Mouse (Mus musculus) hindbrain, embryonic 15.5 days (tissue): ENCODE results near the gene Mlana. TPM values are rescaled to one million over a fixed set of nuclear protein-coding genes. Genes with fewer than 3 reads are reported as not detected.
A peak's percentile ranks its signal among the peaks of the same experiment; 100 is the strongest.

ENCODE experiments used
- ATAC-seq: fragments of 200-750 bp; cut with Nextera tagmentation; 2 replicates; pipeline ENCODE4 v1.8.0; 2017; ENCODE audit warnings: low read depth, moderate number of reproducible peaks, moderate TSS enrichment; ENCODE audit not compliant: low FRiP score
- H3K27ac ChIP-seq: fragments of 300-500 bp; sonication (generic); replicated peaks from 2 replicates; pipeline ENCODE4 v1.5.1; 2015; ENCODE audit warnings: mild to moderate bottlenecking, inconsistent platforms
- H3K27me3 ChIP-seq: fragments of 300-500 bp; sonication (generic); 2 replicates; pipeline ENCODE4 v1.6.1; 2015; ENCODE audit warnings: control low read depth, inconsistent platforms
- H3K36me3 ChIP-seq: fragments of 300-500 bp; sonication (generic); 2 replicates; pipeline ENCODE4 v1.6.1; 2015; ENCODE audit warnings: control low read depth, inconsistent platforms
- H3K4me1 ChIP-seq: fragments of 300-500 bp; sonication (generic); replicated peaks from 2 replicates; pipeline ENCODE4 v1.6.1; 2015; ENCODE audit warnings: control low read depth, inconsistent platforms
- H3K4me2 ChIP-seq: fragments of 300-500 bp; sonication (generic); 2 replicates; pipeline ENCODE4 v1.6.1; 2015; ENCODE audit warnings: moderate library complexity, mild to moderate bottlenecking, inconsistent platforms
- H3K4me3 ChIP-seq: fragments of 300-500 bp; sonication (generic); 2 replicates; pipeline ENCODE4 v1.5.1; 2015; ENCODE audit warnings: mild to moderate bottlenecking, inconsistent platforms
- H3K9ac ChIP-seq: fragments of 300-500 bp; sonication (generic); 2 replicates; pipeline ENCODE4 v1.6.1; 2015; ENCODE audit warnings: inconsistent platforms
- H3K9me3 ChIP-seq: fragments of 300-500 bp; sonication (generic); 2 replicates; pipeline ENCODE4 v1.6.1; 2016; ENCODE audit warnings: control low read depth, inconsistent platforms
- WGBS: fragments of 180-500 bp; shearing (Covaris S2); methylation state at CpG from one replicate; pipeline ENCODE4 v1.1.7; 2015; 5-methylcytosine and 5-hydroxymethylcytosine counted together
- polyA plus RNA-seq: library from polyadenylated mRNA; unstranded; fragments of >200 nt; fragmentation: Nextera tagmentation; extraction: Ambion mirVana; gene quantifications from 2 replicates; pipeline ENCODE4 v1.2.1, GENCODE M21; 2015

Mlana gene
- polyA plus RNA-seq, 1 experiment from 2014 or later: not detected

DNA sequence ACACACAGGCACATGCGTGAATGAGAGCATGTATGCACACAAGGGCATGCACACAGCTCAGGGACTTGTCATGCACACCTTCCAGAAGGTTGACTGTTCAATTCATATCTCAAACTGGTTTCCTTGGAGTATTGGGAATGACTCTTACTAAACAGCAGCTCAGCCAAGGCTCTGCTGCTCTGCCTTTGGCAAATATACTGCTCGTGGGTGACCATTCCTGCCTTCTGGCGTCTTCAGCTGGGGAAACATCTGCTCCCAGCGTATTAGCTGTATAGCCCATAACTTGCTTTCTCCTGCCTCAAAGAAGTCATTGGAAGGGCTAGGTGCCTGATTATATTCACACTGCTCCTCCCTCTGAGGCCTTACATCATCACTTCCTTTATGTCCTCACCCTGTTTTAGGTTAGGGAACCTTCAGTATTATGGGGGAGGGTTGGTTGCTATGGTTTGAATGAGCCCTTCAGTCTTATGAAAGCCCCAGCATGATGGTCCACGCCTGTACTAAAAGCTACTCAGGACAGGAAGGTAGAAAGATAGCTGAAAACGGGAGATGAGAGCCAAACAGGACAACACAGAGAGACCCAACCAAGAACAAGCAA is 19.3 kb upstream of the Mlana start:
- 84% methylated on average over 6 of the region's 6 CpGs for WGBS

GRCm38 (mm10) chr19:29680182-29681152 is 17.2 kb upstream of the Mlana start:
- no peak for ATAC-seq
- no peak overlapping the region for H3K4me2 ChIP-seq
- H3K27me3 ChIP-seq: no peaks in the 10 kb centered on the region
- H3K36me3 ChIP-seq: no peaks in the 10 kb centered on the region
- H3K4me3 ChIP-seq: no peak overlapping the region
- WGBS: 91% methylated on average over 13 of the region's 13 CpGs
- H3K9ac ChIP-seq: no peak overlapping the region
- H3K27ac ChIP-seq: no peak overlapping the region
- H3K4me1 ChIP-seq: no peaks in the 10 kb centered on the region
- H3K9me3 ChIP-seq: no peaks in the 10 kb centered on the region

More for the DNA sequence above, 19.3 kb upstream of the Mlana start:
- Histone ChIP-seq H3K36me3 (no peaks in the 10 kb centered on the region), H3K27me3 (no peaks in the 10 kb centered on the region), H3K4me2 (no peak overlapping the region), H3K9me3 (no peaks in the 10 kb centered on the region), H3K27ac (no peak overlapping the region), H3K4me3 (no peak overlapping the region), H3K4me1 (no peaks in the 10 kb centered on the region), H3K9ac (no peak overlapping the region)
- no peak for ATAC-seq

DNA sequence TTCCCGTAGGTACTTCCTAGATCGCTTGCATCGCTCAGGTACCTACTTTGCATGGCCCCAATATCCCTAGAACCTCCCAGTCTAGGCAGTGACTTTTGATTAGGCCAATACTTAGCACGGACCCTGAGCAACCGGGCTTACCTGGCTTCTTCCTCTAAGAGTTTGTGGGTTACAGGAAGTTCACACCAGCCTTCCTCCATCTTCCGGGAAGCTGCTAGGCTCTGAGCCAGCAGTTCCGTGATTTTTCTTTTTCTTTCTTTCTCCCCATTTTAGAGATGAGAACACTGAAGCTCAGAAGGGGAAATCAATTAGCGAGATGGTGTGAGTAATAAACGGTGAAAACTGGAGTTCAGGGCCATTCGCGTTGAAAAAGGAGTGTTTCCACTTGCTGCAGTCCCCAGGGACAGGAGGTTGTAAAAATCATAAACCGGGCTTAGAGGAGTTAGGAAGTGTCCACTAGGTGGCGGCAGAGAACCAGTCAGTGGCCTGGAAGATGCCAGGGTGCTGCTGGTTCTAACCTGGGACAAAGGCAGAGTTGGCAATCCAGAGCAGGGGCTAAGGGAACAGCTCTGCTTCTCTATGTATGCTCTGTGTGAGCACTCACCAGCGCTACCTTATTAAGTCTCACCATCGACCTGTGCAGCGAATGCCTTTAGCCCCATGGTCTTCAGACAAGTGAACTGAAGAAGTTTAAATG is 13.6 kb upstream of the Mlana start:
- peak; percentile 48; the same call in 1 of the 2 replicates for ATAC-seq
- H3K4me2 ChIP-seq: no peak overlapping the region
- H3K27me3 ChIP-seq: no peaks in the 10 kb centered on the region
- WGBS: 53% methylated on average over 16 of the region's 16 CpGs
- H3K9ac ChIP-seq: no peak overlapping the region
- H3K4me1 ChIP-seq: no peaks in the 10 kb centered on the region
- no peak overlapping the region for H3K27ac ChIP-seq
- no peaks in the 10 kb centered on the region for H3K36me3 ChIP-seq
- no peak overlapping the region for H3K4me3 ChIP-seq
- H3K9me3 ChIP-seq: no peaks in the 10 kb centered on the region

DNA sequence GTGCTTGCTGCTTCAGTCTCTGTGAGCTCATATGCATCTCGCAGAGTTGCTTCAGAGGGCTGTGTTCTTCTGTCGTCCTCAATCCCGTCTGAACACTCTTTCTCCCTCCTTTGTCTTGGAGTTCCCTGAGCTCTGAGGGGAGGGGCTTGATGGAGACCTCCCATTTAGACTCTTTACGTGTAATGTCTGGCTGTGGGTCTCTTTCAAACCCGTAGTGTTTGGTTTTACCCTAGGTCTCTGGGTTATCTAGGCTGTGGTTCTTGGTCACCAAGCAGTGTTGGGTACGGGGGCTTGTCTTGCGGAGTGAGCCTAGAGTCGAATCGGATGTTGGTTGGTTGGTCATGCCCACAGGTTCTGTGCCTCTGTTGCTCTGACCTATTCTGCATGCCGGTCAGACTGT is 2.6 kb upstream of the Mlana start:
- Histone ChIP-seq H3K9me3 (no peaks in the 10 kb centered on the region), H3K36me3 (no peaks in the 10 kb centered on the region), H3K27ac (no peak overlapping the region), H3K4me2 (no peak overlapping the region), H3K4me1 (no peaks in the 10 kb centered on the region), H3K27me3 (no peaks in the 10 kb centered on the region), H3K9ac (no peak overlapping the region), H3K4me3 (no peak overlapping the region)
- no peak for ATAC-seq
- WGBS: 86% methylated on average over 10 of the region's 10 CpGs

GRCm38 (mm10) chr19:29696309-29696708 is 1.3 kb upstream of the Mlana start:
- no peak overlapping the region for H3K4me2 ChIP-seq
- H3K4me1 ChIP-seq: no peaks in the 10 kb centered on the region
- H3K27me3 ChIP-seq: no peaks in the 10 kb centered on the region
- WGBS: 94% methylated on average over 4 of the region's 4 CpGs
- ATAC-seq: no peak
- no peak overlapping the region for H3K4me3 ChIP-seq
- no peaks in the 10 kb centered on the region for H3K36me3 ChIP-seq
- no peaks in the 10 kb centered on the region for H3K9me3 ChIP-seq
- no peak overlapping the region for H3K9ac ChIP-seq
- H3K27ac ChIP-seq: no peak overlapping the region

DNA sequence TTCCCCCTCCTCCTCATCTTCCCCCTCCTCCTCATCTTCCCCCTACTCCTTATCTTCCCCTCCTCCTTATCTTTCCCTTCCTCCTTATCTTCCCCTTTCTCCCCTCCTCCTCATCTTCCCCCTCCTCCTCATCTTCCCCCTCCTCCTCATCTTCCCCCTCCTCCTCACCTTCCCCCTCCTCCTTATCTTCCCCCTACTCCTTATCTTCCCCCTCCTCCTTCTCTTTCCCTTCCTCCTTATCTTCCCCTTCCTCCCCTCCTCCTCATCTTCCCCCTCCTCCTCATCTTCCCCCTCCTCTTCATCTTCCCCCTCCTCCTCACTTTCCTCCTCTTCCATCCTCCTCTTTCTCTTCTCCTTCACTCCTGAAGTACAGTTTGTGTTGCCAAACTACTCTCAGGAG is 784 bp upstream of the Mlana start:
- no peak overlapping the region for H3K9ac ChIP-seq
- no peak overlapping the region for H3K27ac ChIP-seq
- no peaks in the 10 kb centered on the region for H3K27me3 ChIP-seq
- no peak for ATAC-seq
- no peaks in the 10 kb centered on the region for H3K36me3 ChIP-seq
- H3K4me1 ChIP-seq: no peaks in the 10 kb centered on the region
- H3K4me2 ChIP-seq: no peak overlapping the region
- H3K4me3 ChIP-seq: no peak overlapping the region
- H3K9me3 ChIP-seq: no peaks in the 10 kb centered on the region

GRCm38 (mm10) chr19:29701707-29702106 is 4.1 kb downstream of the Mlana start:
- Histone ChIP-seq H3K27me3 (no peaks in the 10 kb centered on the region), H3K9ac (no peak overlapping the region), H3K4me2 (no peak overlapping the region), H3K4me1 (no peaks in the 10 kb centered on the region), H3K36me3 (no peaks in the 10 kb centered on the region), H3K27ac (no peak overlapping the region), H3K9me3 (no peaks in the 10 kb centered on the region), H3K4me3 (no peak overlapping the region)
- ATAC-seq: no peak
- WGBS: 75% methylated on average over 4 of the region's 4 CpGs

DNA sequence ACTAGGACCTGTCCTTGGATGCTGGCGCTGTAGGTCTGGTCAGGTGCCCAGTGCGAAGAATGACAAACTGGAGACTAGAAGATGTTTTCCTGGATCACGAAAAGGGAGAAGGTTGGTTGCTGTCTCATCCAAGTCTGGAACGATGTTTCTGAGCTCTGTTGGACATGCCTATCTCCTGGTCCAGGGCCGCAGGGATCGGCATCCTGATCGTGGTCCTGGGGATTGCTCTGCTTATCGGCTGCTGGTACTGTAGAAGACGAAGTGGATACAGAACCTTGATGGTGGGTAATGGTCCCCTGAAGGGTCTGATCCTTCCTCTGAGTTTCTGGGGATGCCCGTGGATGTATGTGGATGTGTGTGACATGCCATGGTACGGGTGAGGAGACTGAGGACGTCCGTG is 6.8 kb downstream of the Mlana start:
- H3K9ac ChIP-seq: no peak overlapping the region
- H3K4me3 ChIP-seq: no peak overlapping the region
- H3K27ac ChIP-seq: no peak overlapping the region
- H3K4me2 ChIP-seq: no peak overlapping the region
- H3K36me3 ChIP-seq: no peaks in the 10 kb centered on the region
- no peaks in the 10 kb centered on the region for H3K9me3 ChIP-seq
- WGBS: 95% methylated on average over 13 of the region's 13 CpGs
- H3K4me1 ChIP-seq: no peaks in the 10 kb centered on the region
- ATAC-seq: no peak
- no peaks in the 10 kb centered on the region for H3K27me3 ChIP-seq

DNA sequence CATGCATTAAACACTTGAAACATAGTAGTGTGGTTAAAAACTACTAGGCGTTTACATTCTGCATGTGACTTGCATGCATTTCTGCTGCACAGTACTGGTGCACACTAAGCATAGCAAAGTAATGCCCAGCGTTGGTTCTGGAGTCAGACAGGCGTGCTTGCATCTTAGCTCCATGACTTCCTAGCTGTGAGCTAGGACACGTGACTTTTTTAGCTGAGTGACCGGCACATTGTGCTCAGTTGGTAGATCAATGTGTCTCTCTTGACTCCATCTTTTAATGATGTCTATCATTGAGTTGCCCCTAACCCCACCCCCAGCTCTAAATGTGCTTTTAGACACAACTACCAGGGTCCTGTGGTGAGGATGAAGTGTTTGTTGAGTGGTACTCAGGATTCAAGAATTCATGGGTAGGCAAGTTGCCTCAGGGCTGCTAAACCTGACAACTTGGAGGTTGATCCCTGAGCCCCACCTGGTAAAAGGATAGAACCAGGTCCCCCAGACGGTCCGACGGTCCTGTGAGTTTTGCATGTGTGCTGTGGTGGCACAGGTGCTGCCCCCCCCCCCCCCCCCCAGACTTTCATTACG is 9.8 kb downstream of the Mlana start:
- Histone ChIP-seq H3K4me2 (no peak overlapping the region), H3K9ac (no peak overlapping the region), H3K4me1 (no peaks in the 10 kb centered on the region), H3K4me3 (no peak overlapping the region), H3K27me3 (no peaks in the 10 kb centered on the region), H3K36me3 (no peaks in the 10 kb centered on the region), H3K27ac (no peak overlapping the region), H3K9me3 (no peaks in the 10 kb centered on the region)
- WGBS: 86% methylated on average over 9 of the region's 9 CpGs
- no peak for ATAC-seq

DNA sequence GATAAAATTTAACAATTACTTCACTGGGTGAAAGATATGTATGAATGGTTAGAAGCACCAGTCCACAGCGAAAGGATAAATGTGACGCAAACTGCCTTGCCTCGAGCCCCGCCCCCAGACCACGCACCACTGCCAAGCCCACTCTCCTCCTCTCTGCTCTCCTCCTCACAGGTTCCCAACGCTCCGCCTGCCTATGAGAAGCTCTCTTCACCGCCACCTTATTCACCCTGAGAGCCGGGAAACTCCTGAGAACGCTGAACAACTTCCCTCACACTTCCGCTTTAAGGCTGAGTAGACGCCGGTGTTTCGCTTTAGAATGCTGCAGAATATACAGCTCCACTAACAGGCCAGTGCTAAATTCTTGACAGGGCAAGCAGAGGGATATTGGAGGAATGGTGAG is 10.4 kb downstream of the Mlana start:
- Histone ChIP-seq H3K4me2 (peak overlapping the region; percentile 40), H3K9me3 (no peaks in the 10 kb centered on the region), H3K9ac (no peak overlapping the region), H3K4me1 (no peaks in the 10 kb centered on the region), H3K27ac (no peak overlapping the region), H3K36me3 (no peaks in the 10 kb centered on the region), H3K4me3 (no peak overlapping the region), H3K27me3 (no peaks in the 10 kb centered on the region)
- no peak for ATAC-seq
- WGBS: 71% methylated on average over 14 of the region's 14 CpGs

DNA sequence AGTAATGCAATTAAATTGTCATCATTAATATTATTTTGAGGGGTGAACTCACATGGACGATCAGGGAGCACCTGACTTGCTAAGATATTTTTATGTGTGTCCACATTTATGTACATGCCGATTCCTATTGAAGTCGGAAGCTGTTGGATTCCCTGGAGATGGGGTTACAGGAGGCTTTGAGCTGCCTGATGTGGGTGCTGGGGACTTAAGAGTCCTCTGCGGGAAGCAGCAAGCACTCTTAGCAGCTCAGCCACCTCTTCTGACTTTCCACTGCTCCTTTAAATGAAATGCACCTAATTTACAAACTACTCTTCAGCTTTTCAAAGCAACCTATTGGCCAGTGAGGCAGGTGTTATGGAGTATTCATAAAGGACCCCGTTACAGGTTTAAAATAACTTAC is 10.8 kb downstream of the Mlana start:
- peak overlapping the region; percentile 40; the same call in 1 of the 2 replicates for H3K4me2 ChIP-seq

GRCm38 (mm10) chr19:29709461-29709860 is 11.8 kb downstream of the Mlana start:
- no peak overlapping the region for H3K4me2 ChIP-seq
- no peak for ATAC-seq
- no peak overlapping the region for H3K4me3 ChIP-seq
- no peaks in the 10 kb centered on the region for H3K4me1 ChIP-seq
- H3K9ac ChIP-seq: no peak overlapping the region
- no peaks in the 10 kb centered on the region for H3K36me3 ChIP-seq
- no peaks in the 10 kb centered on the region for H3K9me3 ChIP-seq
- 79% methylated on average over 3 of the region's 3 CpGs for WGBS
- H3K27me3 ChIP-seq: no peaks in the 10 kb centered on the region
- H3K27ac ChIP-seq: no peak overlapping the region

More for the DNA sequence above, 10.8 kb downstream of the Mlana start:
- no peaks in the 10 kb centered on the region for H3K9me3 ChIP-seq
- ATAC-seq: no peak
- no peak overlapping the region for H3K9ac ChIP-seq
- no peak overlapping the region for H3K27ac ChIP-seq
- no peaks in the 10 kb centered on the region for H3K4me1 ChIP-seq
- no peaks in the 10 kb centered on the region for H3K36me3 ChIP-seq
- no peak overlapping the region for H3K4me3 ChIP-seq
- no peaks in the 10 kb centered on the region for H3K27me3 ChIP-seq
- WGBS: 68% methylated on average over 5 of the region's 5 CpGs
